18 mouse cellular contexts compared by ENCODE assay signal in the genomic region with DNA sequence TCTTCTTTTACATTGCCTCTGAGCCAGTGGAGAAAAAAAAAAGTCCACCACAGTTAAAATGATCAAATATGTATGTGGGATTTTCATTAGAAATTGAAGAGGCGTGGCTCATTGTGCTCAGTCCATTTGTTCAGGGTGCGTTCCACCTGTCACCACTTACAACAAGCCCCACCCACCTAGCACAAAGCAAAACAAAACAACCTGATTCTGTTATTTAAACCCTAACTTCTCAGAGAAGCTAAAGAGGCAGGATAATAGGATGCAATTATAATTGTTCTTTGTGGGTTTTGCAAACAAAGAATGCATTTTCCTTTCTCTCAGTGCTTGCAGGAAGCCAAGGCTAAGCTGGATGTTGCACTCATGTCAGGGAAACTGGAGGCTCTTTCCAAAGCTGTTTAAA.
DNase-seq lines count a peak whose midpoint lies in the region; ATAC-seq and TF ChIP-seq lines count a peak whose summit lies in the region.
"Had no signal": no experiment of that assay in that cellular context is flagged by ENCODE, and none has a peak within 500 bp of the region (broad histone marks: within the 10 kb centered on the region; RNA-seq: fewer than 3 reads in every experiment).

No protein-coding gene starts in this region.

- H3K9ac ChIP-seq in forebrain, embryonic 12.5 days = no peak overlapping the region
- H3K9ac ChIP-seq in limb, embryonic 15.5 days = no peak overlapping the region
- H3K9ac ChIP-seq: embryonic facial prominence, embryonic 12.5 days; heart, embryonic 12.5 days; midbrain, embryonic 12.5 days; neural tube, embryonic 13.5 days had no signal

- no peak for ATAC-seq in forebrain, embryonic 12.5 days (ENCODE audit: low FRiP score)
- ATAC-seq in limb, embryonic 15.5 days (ENCODE audit: insufficient number of reproducible peaks, low FRiP score, low TSS enrichment, low read depth) = no peak
- ATAC-seq: lung, postnatal 0 days had no signal

- H3K36me3 ChIP-seq in heart, embryonic 10.5 days = no peaks in the 10 kb centered on the region
- no peaks in the 10 kb centered on the region for H3K36me3 ChIP-seq in forebrain, embryonic 12.5 days (replicated peaks)
- H3K36me3 ChIP-seq in limb, embryonic 15.5 days = no peaks in the 10 kb centered on the region
- H3K36me3 ChIP-seq: embryonic facial prominence, embryonic 12.5 days; heart, embryonic 12.5 days; midbrain, embryonic 12.5 days; neural tube, embryonic 13.5 days had no signal

- WGBS in heart, embryonic 10.5 days = 76% methylated on average over 2 of the region's 2 CpGs
- 43% methylated on average over 2 of the region's 2 CpGs for WGBS in forebrain, embryonic 12.5 days
- 73% methylated on average over 2 of the region's 2 CpGs for WGBS in limb, embryonic 15.5 days

- no peaks in the 10 kb centered on the region for H3K9me3 ChIP-seq in heart, embryonic 10.5 days
- no peaks in the 10 kb centered on the region for H3K9me3 ChIP-seq in forebrain, embryonic 12.5 days
- H3K9me3 ChIP-seq in limb, embryonic 15.5 days = no peaks in the 10 kb centered on the region
- H3K9me3 ChIP-seq: embryonic facial prominence, embryonic 12.5 days; heart, embryonic 12.5 days; midbrain, embryonic 12.5 days; neural tube, embryonic 13.5 days had no signal

- intact Hi-C loops in heart, postnatal 10 days (cut with DNase I) = no loop called here

- H3K4me1 ChIP-seq in heart, embryonic 10.5 days = peaks cover 17% of the 10 kb centered on the region
- peaks cover 28% of the 10 kb centered on the region for H3K4me1 ChIP-seq in forebrain, embryonic 12.5 days
- peaks cover 21% of the 10 kb centered on the region for H3K4me1 ChIP-seq in limb, embryonic 15.5 days

- H3K27me3 ChIP-seq in heart, embryonic 10.5 days (ENCODE audit: insufficient read depth, poor library complexity, severe bottlenecking) = no peaks in the 10 kb centered on the region
- no peaks in the 10 kb centered on the region for H3K27me3 ChIP-seq in forebrain, embryonic 12.5 days
- no peaks in the 10 kb centered on the region for H3K27me3 ChIP-seq in limb, embryonic 15.5 days
- H3K27me3 ChIP-seq: CH12.LX; heart, embryonic 12.5 days; midbrain, embryonic 12.5 days; neural tube, embryonic 13.5 days had no signal

- no peak for DNase-seq in heart, embryonic 10.5 days (ENCODE audit: low spot score)
- no peak for DNase-seq in heart, postnatal 10 days
- DNase-seq in layer of hippocampus, adult 2 months (ENCODE audit: low spot score in 2 of 2) = no peak
- DNase-seq in layer of hippocampus, adult 11-12 months (ENCODE audit: low spot score) = no peak
- no peak for DNase-seq in lung, postnatal 25 days (ENCODE audit: low spot score)
- DNase-seq: adrenal gland, postnatal 36 days; cerebellum, adult 18-20 months; kidney, adult 9 months; liver; thymus, postnatal 4 days had no signal

- no peak overlapping the region for H3K4me3 ChIP-seq in heart, embryonic 10.5 days
- no peak overlapping the region for H3K4me3 ChIP-seq in layer of hippocampus, adult 2 months
- H3K4me3 ChIP-seq in forebrain, embryonic 12.5 days (replicated peaks) = no peak overlapping the region
- no peak overlapping the region for H3K4me3 ChIP-seq in limb, embryonic 15.5 days
- H3K4me3 ChIP-seq: embryonic facial prominence, embryonic 12.5 days; heart, embryonic 12.5 days; midbrain, embryonic 12.5 days; neural tube, embryonic 13.5 days had no signal

- H3K27ac ChIP-seq in heart, embryonic 10.5 days = 0 out of 2 replicates have a peak overlapping the region, but pooled peaks have one; percentile 48
- H3K27ac ChIP-seq in layer of hippocampus, adult 2 months = peak overlapping the region; percentile 89
- H3K27ac ChIP-seq in forebrain, embryonic 12.5 days = peak overlapping the region; percentile 65; the same call in 1 of the 2 replicates
- H3K27ac ChIP-seq in limb, embryonic 15.5 days = 0 out of 2 replicates have a peak overlapping the region, but pooled peaks have one; percentile 67
- H3K27ac ChIP-seq: embryonic facial prominence, embryonic 12.5 days; midbrain, embryonic 12.5 days; neural tube, embryonic 13.5 days had no signal

- no peak overlapping the region for H3K4me2 ChIP-seq in forebrain, embryonic 12.5 days
- no peak overlapping the region for H3K4me2 ChIP-seq in limb, embryonic 15.5 days
- H3K4me2 ChIP-seq: embryonic facial prominence, embryonic 12.5 days; midbrain, embryonic 12.5 days; neural tube, embryonic 13.5 days had no signal

- TF ChIP-seq CTCF in layer of hippocampus, adult 2 months (conservative IDR thresholded peaks at IDR 0.05) = no peak
